Mouse (Mus musculus): Measurements from ENCODE around the gene Col25a1. TPM values are rescaled to one million over a fixed set of nuclear protein-coding genes. Genes with fewer than 3 reads are reported as not detected.

The Col25a1 gene
- polyA plus RNA-seq, 1 experiment from 2014 or later, result 4.7 TPM

- peaks cover 5% of the 10 kb centered on the region; the same call in 1 of the 2 replicates for H3K4me1 ChIP-seq (replicated peaks; ENCODE audit: control insufficient read depth, insufficient read depth, low read length)
- peak overlapping the region; percentile 51 for H3K9ac ChIP-seq (ENCODE audit: low read length)
- H3K27ac ChIP-seq (ENCODE audit: low read depth), result peak overlapping the region; percentile 51; the same call in 1 of the 2 replicates
- WGBS, result under 1% methylated on average over 40 of the region's 40 CpGs
- H3K4me2 ChIP-seq (ENCODE audit: low read length), result peak overlapping the region; percentile 100
- peak overlapping the region; percentile 69 for H3K4me3 ChIP-seq (ENCODE audit: low read depth, low read length)
- ATAC-seq (replicated peaks; ENCODE audit: low FRiP score, low TSS enrichment, low read depth) (peak; percentile 93), DNase-seq (ENCODE audit: low spot score) (peak; percentile 89)
- H3K9me3 ChIP-seq (ENCODE audit: control insufficient read depth, low read length), result no peaks in the 10 kb centered on the region
- H3K27me3 ChIP-seq (replicated peaks; ENCODE audit: control insufficient read depth, insufficient read depth, low read length), result peaks cover 6% of the 10 kb centered on the region; the same call in 1 of the 2 replicates
- H3K36me3 ChIP-seq (ENCODE audit: control insufficient read depth, insufficient read depth, low read length), result no peaks in the 10 kb centered on the region
Observed at GRCm38 (mm10) chr3:130180181-130180940, 49.1 kb downstream of the Col25a1 start.

GRCm38 (mm10) chr3:130180964-130181590 lies 49.8 kb downstream of the Col25a1 start:
- H3K4me1 ChIP-seq (replicated peaks; ENCODE audit: control insufficient read depth, insufficient read depth, low read length), result peaks cover 5% of the 10 kb centered on the region; the same call in 1 of the 2 replicates
- H3K9me3 ChIP-seq (ENCODE audit: control insufficient read depth, low read length), result no peaks in the 10 kb centered on the region
- no peak overlapping the region for H3K27ac ChIP-seq (ENCODE audit: low read depth)
- H3K36me3 ChIP-seq (ENCODE audit: control insufficient read depth, insufficient read depth, low read length), result no peaks in the 10 kb centered on the region
- H3K27me3 ChIP-seq (replicated peaks; ENCODE audit: control insufficient read depth, insufficient read depth, low read length), result peaks cover 6% of the 10 kb centered on the region; the same call in 1 of the 2 replicates
- peak overlapping the region; percentile 69 for H3K4me3 ChIP-seq (ENCODE audit: low read depth, low read length)
- DNase-seq (ENCODE audit: low spot score) (peak; percentile 77), ATAC-seq (replicated peaks; ENCODE audit: low FRiP score, low TSS enrichment, low read depth) (peak; percentile 59; the same call in 1 of the 2 replicates)
- peak overlapping the region; percentile 51 for H3K9ac ChIP-seq (ENCODE audit: low read length)
- under 1% methylated on average over 40 of the region's 40 CpGs for WGBS
- H3K4me2 ChIP-seq (ENCODE audit: low read length), result peak overlapping the region; percentile 100

DNA sequence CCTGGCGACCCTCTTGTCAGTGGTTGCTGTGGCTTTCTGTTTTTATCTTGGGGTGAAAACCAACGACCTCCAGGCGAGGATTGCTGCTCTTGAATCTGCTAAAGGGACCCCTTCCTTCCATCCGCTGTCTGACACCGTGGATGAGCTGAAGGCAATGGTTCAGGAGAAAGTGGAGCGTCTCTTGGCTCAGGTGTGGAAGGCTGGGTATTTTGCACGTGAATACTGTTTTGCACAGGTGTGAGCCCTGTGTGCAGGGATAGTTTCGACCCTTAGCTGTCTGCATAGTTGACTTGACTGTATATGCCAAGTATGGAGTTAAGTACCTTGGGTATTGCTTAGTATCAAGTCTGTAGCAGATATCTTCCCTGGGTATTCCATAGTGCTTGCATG lies 50.3 kb downstream of the Col25a1 start:
- DNase-seq (ENCODE audit: low spot score) (no peak), ATAC-seq (replicated peaks; ENCODE audit: low FRiP score, low TSS enrichment, low read depth) (no peak)
- H3K4me2 ChIP-seq (ENCODE audit: low read length), result peak overlapping the region; percentile 100
- H3K36me3 ChIP-seq (ENCODE audit: control insufficient read depth, insufficient read depth, low read length), result no peaks in the 10 kb centered on the region
- no peak overlapping the region for H3K27ac ChIP-seq (ENCODE audit: low read depth)
- H3K9ac ChIP-seq (ENCODE audit: low read length), result peak overlapping the region; percentile 51
- no peaks in the 10 kb centered on the region for H3K9me3 ChIP-seq (ENCODE audit: control insufficient read depth, low read length)
- peaks cover 5% of the 10 kb centered on the region; the same call in 1 of the 2 replicates for H3K4me1 ChIP-seq (replicated peaks; ENCODE audit: control insufficient read depth, insufficient read depth, low read length)
- 15% methylated on average over 8 of the region's 8 CpGs for WGBS
- peaks cover 6% of the 10 kb centered on the region; the same call in 1 of the 2 replicates for H3K27me3 ChIP-seq (replicated peaks; ENCODE audit: control insufficient read depth, insufficient read depth, low read length)
- H3K4me3 ChIP-seq (ENCODE audit: low read depth, low read length), result peak overlapping the region; percentile 69

DNA sequence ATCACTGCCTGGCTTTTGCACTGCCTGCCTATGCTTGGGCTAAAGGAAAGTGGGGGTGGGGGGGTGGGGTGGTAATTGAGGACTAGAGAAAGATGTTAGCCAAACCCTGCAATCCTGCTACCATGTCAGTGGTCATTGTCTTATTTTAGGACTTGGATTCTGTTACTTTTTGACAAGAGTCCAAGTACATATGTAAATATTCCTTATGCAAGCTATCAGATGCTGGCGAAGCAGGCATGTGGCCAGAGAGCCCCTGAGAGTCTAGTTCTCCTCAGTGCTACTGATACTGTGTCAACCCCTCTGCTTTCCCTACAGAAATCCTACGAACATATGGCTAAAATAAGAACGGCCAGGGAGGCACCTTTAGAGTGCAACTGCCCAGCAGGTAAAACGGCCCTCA lies 51.1 kb downstream of the Col25a1 start:
- H3K9ac ChIP-seq (ENCODE audit: low read length), result no peak overlapping the region
- peaks cover 6% of the 10 kb centered on the region; the same call in 1 of the 2 replicates for H3K27me3 ChIP-seq (replicated peaks; ENCODE audit: control insufficient read depth, insufficient read depth, low read length)
- H3K27ac ChIP-seq (ENCODE audit: low read depth), result no peak overlapping the region
- peaks cover 5% of the 10 kb centered on the region; the same call in 1 of the 2 replicates for H3K4me1 ChIP-seq (replicated peaks; ENCODE audit: control insufficient read depth, insufficient read depth, low read length)
- H3K4me2 ChIP-seq (ENCODE audit: low read length), result peak overlapping the region; percentile 100; the same call in 1 of the 2 replicates
- DNase-seq (ENCODE audit: low spot score) (no peak), ATAC-seq (replicated peaks; ENCODE audit: low FRiP score, low TSS enrichment, low read depth) (no peak)
- no peak overlapping the region for H3K4me3 ChIP-seq (ENCODE audit: low read depth, low read length)
- WGBS, result 66% methylated on average over 4 of the region's 4 CpGs
- no peaks in the 10 kb centered on the region for H3K9me3 ChIP-seq (ENCODE audit: control insufficient read depth, low read length)
- H3K36me3 ChIP-seq (ENCODE audit: control insufficient read depth, insufficient read depth, low read length), result no peaks in the 10 kb centered on the region

DNA sequence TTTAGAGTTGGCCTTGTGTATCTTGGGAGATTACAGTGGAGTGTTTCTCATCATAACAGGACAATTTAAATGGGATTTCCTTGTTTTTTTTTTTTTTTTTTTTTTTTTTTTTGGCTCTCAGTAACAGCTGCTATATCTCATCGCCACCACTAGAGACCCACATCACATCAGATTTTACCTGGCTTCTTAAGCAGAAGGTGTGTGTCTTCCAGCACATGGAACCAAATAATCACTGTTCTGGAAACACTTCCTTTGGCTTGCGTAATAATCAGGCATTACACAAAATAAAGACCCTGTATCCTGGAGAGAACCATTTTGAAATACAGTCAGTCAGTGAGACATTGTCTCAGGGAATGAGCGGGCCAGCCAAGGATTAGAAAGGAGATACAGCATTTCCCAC lies 53.8 kb downstream of the Col25a1 start:
- DNase-seq (ENCODE audit: low spot score) (no peak), ATAC-seq (replicated peaks; ENCODE audit: low FRiP score, low TSS enrichment, low read depth) (no peak)
- Histone ChIP-seq H3K4me3 (ENCODE audit: low read depth, low read length) (no peak overlapping the region), H3K4me2 (ENCODE audit: low read length) (no peak overlapping the region), H3K4me1 (replicated peaks; ENCODE audit: control insufficient read depth, insufficient read depth, low read length) (peaks cover 5% of the 10 kb centered on the region; the same call in 1 of the 2 replicates), H3K9me3 (ENCODE audit: control insufficient read depth, low read length) (no peaks in the 10 kb centered on the region), H3K27me3 (replicated peaks; ENCODE audit: control insufficient read depth, insufficient read depth, low read length) (peaks cover 6% of the 10 kb centered on the region; the same call in 1 of the 2 replicates), H3K27ac (ENCODE audit: low read depth) (no peak overlapping the region), H3K9ac (ENCODE audit: low read length) (no peak overlapping the region), H3K36me3 (ENCODE audit: control insufficient read depth, insufficient read depth, low read length) (no peaks in the 10 kb centered on the region)
- WGBS, result 65% methylated on average over 3 of the region's 3 CpGs

- no peaks in the 10 kb centered on the region for H3K36me3 ChIP-seq (ENCODE audit: control insufficient read depth, insufficient read depth, low read length)
- no peaks in the 10 kb centered on the region for H3K9me3 ChIP-seq (ENCODE audit: control insufficient read depth, low read length)
- ATAC-seq (replicated peaks; ENCODE audit: low FRiP score, low TSS enrichment, low read depth) (no peak), DNase-seq (ENCODE audit: low spot score) (no peak)
- H3K27me3 ChIP-seq (replicated peaks; ENCODE audit: control insufficient read depth, insufficient read depth, low read length), result no peaks in the 10 kb centered on the region
- H3K27ac ChIP-seq (ENCODE audit: low read depth), result no peak overlapping the region
- H3K9ac ChIP-seq (ENCODE audit: low read length), result no peak overlapping the region
- H3K4me1 ChIP-seq (replicated peaks; ENCODE audit: control insufficient read depth, insufficient read depth, low read length), result no peaks in the 10 kb centered on the region
- WGBS, result 88% methylated on average over 5 of the region's 5 CpGs
- no peak overlapping the region for H3K4me2 ChIP-seq (ENCODE audit: low read length)
- no peak overlapping the region for H3K4me3 ChIP-seq (ENCODE audit: low read depth, low read length)
Observed at GRCm38 (mm10) chr3:130187588-130187987, 56.3 kb downstream of the Col25a1 start.

- DNase-seq (ENCODE audit: low spot score) (no peak), ATAC-seq (replicated peaks; ENCODE audit: low FRiP score, low TSS enrichment, low read depth) (no peak)
- Histone ChIP-seq H3K27me3 (replicated peaks; ENCODE audit: control insufficient read depth, insufficient read depth, low read length) (no peaks in the 10 kb centered on the region), H3K27ac (ENCODE audit: low read depth) (no peak overlapping the region), H3K9ac (ENCODE audit: low read length) (no peak overlapping the region), H3K4me3 (ENCODE audit: low read depth, low read length) (no peak overlapping the region), H3K4me1 (replicated peaks; ENCODE audit: control insufficient read depth, insufficient read depth, low read length) (no peaks in the 10 kb centered on the region), H3K36me3 (ENCODE audit: control insufficient read depth, insufficient read depth, low read length) (no peaks in the 10 kb centered on the region), H3K9me3 (ENCODE audit: control insufficient read depth, low read length) (no peaks in the 10 kb centered on the region), H3K4me2 (ENCODE audit: low read length) (no peak overlapping the region)
- 75% methylated on average over 8 of the region's 8 CpGs for WGBS
Observed at GRCm38 (mm10) chr3:130193450-130193849, 62.1 kb downstream of the Col25a1 start.

- H3K4me1 ChIP-seq (replicated peaks; ENCODE audit: control insufficient read depth, insufficient read depth, low read length), result no peaks in the 10 kb centered on the region
- no peak overlapping the region for H3K4me2 ChIP-seq (ENCODE audit: low read length)
- DNase-seq (ENCODE audit: low spot score) (no peak), ATAC-seq (replicated peaks; ENCODE audit: low FRiP score, low TSS enrichment, low read depth) (no peak)
- 77% methylated on average over 11 of the region's 11 CpGs for WGBS
- no peak overlapping the region for H3K9ac ChIP-seq (ENCODE audit: low read length)
- H3K27ac ChIP-seq (ENCODE audit: low read depth), result no peak overlapping the region
- no peaks in the 10 kb centered on the region for H3K36me3 ChIP-seq (ENCODE audit: control insufficient read depth, insufficient read depth, low read length)
- H3K9me3 ChIP-seq (ENCODE audit: control insufficient read depth, low read length), result no peaks in the 10 kb centered on the region
- no peak overlapping the region for H3K4me3 ChIP-seq (ENCODE audit: low read depth, low read length)
- H3K27me3 ChIP-seq (replicated peaks; ENCODE audit: control insufficient read depth, insufficient read depth, low read length), result no peaks in the 10 kb centered on the region
Observed at GRCm38 (mm10) chr3:130214631-130215030, 83.3 kb downstream of the Col25a1 start.
